ENCODE assay signal across 8 mouse cellular contexts in genomic region chr19:37239096-37239495, GRCm38 (mm10). TPM values are rescaled to one million over a fixed set of nuclear protein-coding genes. Genes with fewer than 3 reads are reported as not detected.
DNase-seq lines count a peak whose midpoint lies in the region; ATAC-seq lines count a peak whose summit lies in the region.

No protein-coding gene starts in this region.

- H3K4me1 ChIP-seq in hindbrain, embryonic 11.5 days (replicated peaks; ENCODE audit: control insufficient read depth, insufficient read depth, low read length), result no peaks in the 10 kb centered on the region
- no peaks in the 10 kb centered on the region for H3K4me1 ChIP-seq in hindbrain, embryonic 14.5 days (replicated peaks; ENCODE audit: control insufficient read depth, insufficient read depth, low read length)
- H3K4me1 ChIP-seq in liver, embryonic 15.5 days (replicated peaks), result peaks cover 70% of the 10 kb centered on the region
- peaks cover 5% of the 10 kb centered on the region for H3K4me1 ChIP-seq in hindbrain, embryonic 16.5 days (ENCODE audit: control insufficient read depth, insufficient read depth, low read depth, low read length)

- 28% methylated on average over 4 of the region's 4 CpGs for WGBS in hindbrain, embryonic 11.5 days
- 32% methylated on average over 4 of the region's 4 CpGs for WGBS in hindbrain, embryonic 14.5 days
- 26% methylated on average over 4 of the region's 4 CpGs for WGBS in liver, embryonic 15.5 days (ENCODE audit: insufficient replicate concordance)
- WGBS in hindbrain, embryonic 16.5 days, result 43% methylated on average over 4 of the region's 4 CpGs

- DNase-seq in hindbrain, embryonic 11.5 days (ENCODE audit: low spot score), result peak; percentile 63
- no peak for DNase-seq in hindbrain, embryonic 14.5 days (ENCODE audit: low spot score)
- DNase-seq in ES-CJ7 (ENCODE audit: low read depth, low spot score), result peak; percentile 57
- DNase-seq in c-Kit-positive CD71-negative TER-119-negative erythroid progenitor cells, embryonic 14.5 days (ENCODE audit: low read depth), result peak; percentile 58
- DNase-seq in layer of hippocampus, adult 18-20 months (ENCODE audit: low spot score in 2 of 2), result no peak
- no peak for DNase-seq in ovary, postnatal 36 days (ENCODE audit: low spot score)

- no peak overlapping the region for H3K4me2 ChIP-seq in hindbrain, embryonic 11.5 days (replicated peaks; ENCODE audit: low read depth, low read length)
- H3K4me2 ChIP-seq in hindbrain, embryonic 14.5 days (replicated peaks), result no peak overlapping the region
- H3K4me2 ChIP-seq in liver, embryonic 15.5 days, result peak overlapping the region; percentile 75
- H3K4me2 ChIP-seq in hindbrain, embryonic 16.5 days (ENCODE audit: low read length), result no peak overlapping the region

- no peak overlapping the region for H3K9ac ChIP-seq in hindbrain, embryonic 11.5 days (ENCODE audit: low read depth, low read length)
- H3K9ac ChIP-seq in hindbrain, embryonic 14.5 days, result no peak overlapping the region
- H3K9ac ChIP-seq in liver, embryonic 15.5 days, result peak overlapping the region; percentile 54
- no peak overlapping the region for H3K9ac ChIP-seq in hindbrain, embryonic 16.5 days (ENCODE audit: low read depth, low read length)

- H3K27ac ChIP-seq in hindbrain, embryonic 11.5 days (ENCODE audit: low read depth, low read length), result no peak overlapping the region
- H3K27ac ChIP-seq in hindbrain, embryonic 14.5 days, result no peak overlapping the region
- peak overlapping the region; percentile 98 for H3K27ac ChIP-seq in liver, embryonic 15.5 days (replicated peaks)
- no peak overlapping the region for H3K27ac ChIP-seq in hindbrain, embryonic 16.5 days (ENCODE audit: low read depth, low read length)

- no peak overlapping the region for H3K4me3 ChIP-seq in hindbrain, embryonic 11.5 days (ENCODE audit: low read depth, low read length)
- H3K4me3 ChIP-seq in hindbrain, embryonic 14.5 days (replicated peaks; ENCODE audit: low read length), result no peak overlapping the region
- H3K4me3 ChIP-seq in liver, embryonic 15.5 days (replicated peaks), result peak overlapping the region; percentile 17; the same call in 1 of the 2 replicates
- no peak overlapping the region for H3K4me3 ChIP-seq in hindbrain, embryonic 16.5 days (ENCODE audit: low read length)

- H3K9me3 ChIP-seq in hindbrain, embryonic 11.5 days (ENCODE audit: control insufficient read depth, low read length), result no peaks in the 10 kb centered on the region
- H3K9me3 ChIP-seq in hindbrain, embryonic 14.5 days (ENCODE audit: control insufficient read depth, low read length), result no peaks in the 10 kb centered on the region
- H3K9me3 ChIP-seq in liver, embryonic 15.5 days (replicated peaks), result no peaks in the 10 kb centered on the region
- no peaks in the 10 kb centered on the region for H3K9me3 ChIP-seq in hindbrain, embryonic 16.5 days (ENCODE audit: control insufficient read depth, low read length)

- no peaks in the 10 kb centered on the region for H3K36me3 ChIP-seq in hindbrain, embryonic 11.5 days (ENCODE audit: control insufficient read depth, insufficient read depth, low read length)
- no peaks in the 10 kb centered on the region for H3K36me3 ChIP-seq in hindbrain, embryonic 14.5 days (replicated peaks; ENCODE audit: control insufficient read depth, insufficient read depth)
- H3K36me3 ChIP-seq in liver, embryonic 15.5 days (replicated peaks), result no peaks in the 10 kb centered on the region
- no peaks in the 10 kb centered on the region for H3K36me3 ChIP-seq in hindbrain, embryonic 16.5 days (ENCODE audit: control insufficient read depth, insufficient read depth, low read length)

- ATAC-seq in hindbrain, embryonic 11.5 days (ENCODE audit: low FRiP score), result no peak
- ATAC-seq in hindbrain, embryonic 14.5 days (ENCODE audit: low FRiP score), result no peak
- no peak for ATAC-seq in liver, embryonic 15.5 days (ENCODE audit: insufficient read depth)
- no peak for ATAC-seq in hindbrain, embryonic 16.5 days

- peaks cover 17% of the 10 kb centered on the region for H3K27me3 ChIP-seq in hindbrain, embryonic 11.5 days (ENCODE audit: control insufficient read depth, insufficient read depth, low read length)
- peaks cover 23% of the 10 kb centered on the region for H3K27me3 ChIP-seq in hindbrain, embryonic 14.5 days (ENCODE audit: control insufficient read depth, insufficient read depth, low read length)
- H3K27me3 ChIP-seq in liver, embryonic 15.5 days, result peaks cover 13% of the 10 kb centered on the region
- H3K27me3 ChIP-seq in hindbrain, embryonic 16.5 days (replicated peaks; ENCODE audit: control insufficient read depth, insufficient read depth, low read length), result no peaks in the 10 kb centered on the region

RNA-seq across cellular contexts. Expression of gene Cpeb3, which starts 30.7 kb away (rescaled TPM):
- 2.4 and 4.9 TPM in 2 replicates for polyA plus RNA-seq in hindbrain, embryonic 11.5 days (2014; fragmentation: Nextera tagmentation; extraction: Ambion mirVana)
- 10.8 and 11.5 TPM in 2 replicates for polyA plus RNA-seq in hindbrain, embryonic 14.5 days (2014; fragmentation: Nextera tagmentation; extraction: Ambion mirVana)
- polyA plus RNA-seq in liver, embryonic 15.5 days (2015; fragmentation: Nextera tagmentation; extraction: Ambion mirVana), result 3.3 and 4.8 TPM in 2 replicates
- 10 to 100 TPM; 76.6 to 76.9 TPM for total RNA-seq in layer of hippocampus, adult 18-20 months (2021)
- polyA plus RNA-seq in hindbrain, embryonic 16.5 days (2015; fragmentation: Nextera tagmentation; extraction: Ambion mirVana), result 10.4 and 10.9 TPM in 2 replicates

RNA-seq across cellular contexts. Expression of gene March5, which starts 31.8 kb away (rescaled TPM):
- 152 and 157 TPM in 2 replicates for polyA plus RNA-seq in hindbrain, embryonic 11.5 days (2014; fragmentation: Nextera tagmentation; extraction: Ambion mirVana)
- 123 and 130 TPM in 2 replicates for polyA plus RNA-seq in hindbrain, embryonic 14.5 days (2014; fragmentation: Nextera tagmentation; extraction: Ambion mirVana)
- 159 and 162 TPM in 2 replicates for polyA plus RNA-seq in liver, embryonic 15.5 days (2015; fragmentation: Nextera tagmentation; extraction: Ambion mirVana)
- 10 to 100 TPM; 89.4 to 90.6 TPM for total RNA-seq in layer of hippocampus, adult 18-20 months (2021)
- 82.7 and 83.2 TPM in 2 replicates for polyA plus RNA-seq in hindbrain, embryonic 16.5 days (2015; fragmentation: Nextera tagmentation; extraction: Ambion mirVana)

Comparison
In these comparisons a context has a peak if more than half of its experiments do, and no peak if none do; other contexts are left out.
1. DNase-seq: peak in hindbrain, embryonic 11.5 days (single experiment), ES-CJ7 (single experiment) and c-Kit-positive CD71-negative TER-119-negative erythroid progenitor cells, embryonic 14.5 days (single experiment); none in hindbrain, embryonic 14.5 days (single experiment), layer of hippocampus, adult 18-20 months (0 of 2) and ovary, postnatal 36 days (single experiment).